ENCODE assay signal across 8 mouse cellular contexts in genomic region chr1:191097802-191098747, GRCm38 (mm10). TPM values are rescaled to one million over a fixed set of nuclear protein-coding genes. Genes with fewer than 3 reads are reported as not detected.
DNase-seq lines count a peak whose midpoint lies in the region; ATAC-seq and TF ChIP-seq lines count a peak whose summit lies in the region.

Batf3 (plus strand) TSS chr1:191097847.

- H3K27me3 ChIP-seq in intestine, embryonic 14.5 days (replicated peaks; ENCODE audit: control insufficient read depth, insufficient read depth, low read length): 0 out of 2 replicates have a peak, but pooled peaks cover 3% of the 10 kb centered on the region
- peaks cover 39% of the 10 kb centered on the region for H3K27me3 ChIP-seq in liver, embryonic 16.5 days (ENCODE audit: control insufficient read depth, insufficient read depth, low read depth, low read length)
- peaks cover 9% of the 10 kb centered on the region for H3K27me3 ChIP-seq in neural tube, embryonic 11.5 days (ENCODE audit: control insufficient read depth, insufficient read depth, low read length)

- intact Hi-C loops in gastrocnemius, adult 2 months (cut with DNase I): loop anchor here (10.0 kb wide), 1 partner anchor 177 kb away; no protein-coding TSS in a partner anchor

- H3K4me1 ChIP-seq in bone marrow, adult 2 months (ENCODE audit: control insufficient read depth, insufficient read depth, low read length): no peaks in the 10 kb centered on the region
- H3K4me1 ChIP-seq in intestine, embryonic 14.5 days (replicated peaks; ENCODE audit: control insufficient read depth, insufficient read depth, low read length): peaks cover 9% of the 10 kb centered on the region
- no peaks in the 10 kb centered on the region; the same call in 1 of the 2 replicates for H3K4me1 ChIP-seq in liver, embryonic 16.5 days (ENCODE audit: control insufficient read depth, low read depth, low read length)
- H3K4me1 ChIP-seq in neural tube, embryonic 11.5 days (ENCODE audit: control insufficient read depth, insufficient read depth, low read length): no peaks in the 10 kb centered on the region

- TF ChIP-seq CTCF in bone marrow, adult 2 months (IDR thresholded peaks at IDR 0.05; ENCODE audit: control insufficient read depth, insufficient read depth, low read length): peak; percentile 27; the same call in 1 of the 2 replicates
- TF ChIP-seq CTCF in gastrocnemius, adult 2 months (IDR thresholded peaks at IDR 0.05): peak; percentile 55

- ATAC-seq in intestine, embryonic 14.5 days (replicated peaks; ENCODE audit: low FRiP score, low TSS enrichment, low read depth): peak; percentile 80
- peak; percentile 63 for ATAC-seq in liver, embryonic 16.5 days (ENCODE audit: low read depth)
- peak; percentile 86 for ATAC-seq in neural tube, embryonic 11.5 days (ENCODE audit: insufficient read depth, low FRiP score, low TSS enrichment)

- H3K27ac ChIP-seq in bone marrow, adult 2 months (ENCODE audit: control insufficient read depth, insufficient read depth, low read depth, low read length, poor library complexity): no peak within 1 kb of the TSS
- H3K27ac ChIP-seq in gastrocnemius, adult 2 months: peak within 1 kb of the TSS; percentile 56
- no peak within 1 kb of the TSS for H3K27ac ChIP-seq in intestine, embryonic 14.5 days (ENCODE audit: low read depth)
- H3K27ac ChIP-seq in liver, embryonic 16.5 days (ENCODE audit: low read length): no peak within 1 kb of the TSS
- H3K27ac ChIP-seq in neural tube, embryonic 11.5 days (ENCODE audit: low read depth, low read length): no peak within 1 kb of the TSS

- DNase-seq in cerebellum, postnatal 14 days: peak; percentile 40 to 57
- DNase-seq in cerebellum, adult 8-10 months: no peak
- DNase-seq in gastrocnemius, adult 2 months: peak; percentile 68
- DNase-seq in intestine, embryonic 14.5 days (ENCODE audit: low spot score): peak; percentile 75
- peak; percentile 69 for DNase-seq in neural tube, embryonic 11.5 days (ENCODE audit: low spot score)
- DNase-seq in layer of hippocampus, adult 9-10 months (ENCODE audit: low spot score): no peak

- no peaks in the 10 kb centered on the region for H3K36me3 ChIP-seq in intestine, embryonic 14.5 days (ENCODE audit: control insufficient read depth, insufficient read depth, low read length)
- no peaks in the 10 kb centered on the region for H3K36me3 ChIP-seq in liver, embryonic 16.5 days (ENCODE audit: control insufficient read depth, insufficient read depth)
- no peaks in the 10 kb centered on the region for H3K36me3 ChIP-seq in neural tube, embryonic 11.5 days (ENCODE audit: control insufficient read depth, insufficient read depth, low read length)

- H3K9me3 ChIP-seq in intestine, embryonic 14.5 days (ENCODE audit: control insufficient read depth, low read length): no peaks in the 10 kb centered on the region; the same call in 1 of the 2 replicates
- 0 out of 2 replicates have a peak, but pooled peaks cover 2% of the 10 kb centered on the region for H3K9me3 ChIP-seq in liver, embryonic 16.5 days (replicated peaks; ENCODE audit: control insufficient read depth, low read length)
- H3K9me3 ChIP-seq in neural tube, embryonic 11.5 days (ENCODE audit: control insufficient read depth, low read length): no peaks in the 10 kb centered on the region

- TF ChIP-seq POLR2A in bone marrow, adult 2 months (IDR thresholded peaks at IDR 0.05; ENCODE audit: borderline replicate concordance, control insufficient read depth, low read depth, low read length): no peak

- peak within 1 kb of the TSS; percentile 99 for H3K4me2 ChIP-seq in intestine, embryonic 14.5 days (ENCODE audit: low read length)
- H3K4me2 ChIP-seq in liver, embryonic 16.5 days (ENCODE audit: low read depth, low read length): peak within 1 kb of the TSS; percentile 76
- peak within 1 kb of the TSS; percentile 98 for H3K4me2 ChIP-seq in neural tube, embryonic 11.5 days (ENCODE audit: low read depth)

- peak within 1 kb of the TSS; percentile 51 for H3K9ac ChIP-seq in intestine, embryonic 14.5 days (ENCODE audit: low read length)
- H3K9ac ChIP-seq in liver, embryonic 16.5 days (ENCODE audit: low read depth, low read length): peak within 1 kb of the TSS; percentile 31; the same call in 1 of the 2 replicates
- H3K9ac ChIP-seq in neural tube, embryonic 11.5 days (ENCODE audit: low read length): peak within 1 kb of the TSS; percentile 54

- peak within 1 kb of the TSS; percentile 36 for H3K4me3 ChIP-seq in bone marrow, adult 2 months (replicated peaks; ENCODE audit: control insufficient read depth, low read depth, low read length)
- peak within 1 kb of the TSS; percentile 80 for H3K4me3 ChIP-seq in gastrocnemius, adult 2 months
- peak within 1 kb of the TSS; percentile 60 for H3K4me3 ChIP-seq in intestine, embryonic 14.5 days (ENCODE audit: low read depth, low read length)
- peak within 1 kb of the TSS; percentile 58 for H3K4me3 ChIP-seq in liver, embryonic 16.5 days (ENCODE audit: low read depth, low read length)
- peak within 1 kb of the TSS; percentile 54 for H3K4me3 ChIP-seq in neural tube, embryonic 11.5 days (ENCODE audit: low read depth, low read length)

- 1% methylated on average over 88 of the region's 95 CpGs for WGBS in bone marrow, adult 2 months
- WGBS in intestine, embryonic 14.5 days: under 1% methylated on average over 83 of the region's 95 CpGs
- WGBS in liver, embryonic 16.5 days (ENCODE audit: insufficient replicate concordance): 1% methylated on average over 72 of the region's 95 CpGs
- under 1% methylated on average over 86 of the region's 95 CpGs for WGBS in neural tube, embryonic 11.5 days

RNA-seq across cellular contexts. Expression of gene Batf3, which starts in this region (rescaled TPM):
- 2.9 and 3.8 TPM in 2 replicates for polyA plus RNA-seq in bone marrow, adult 2 months (2011; ENCODE audit: insufficient read depth, insufficient read length, low replicate concordance, missing spikeins)
- under 1 TPM in 1 of 2 experiments, not detected in 1; 0.38 TPM for total RNA-seq in gastrocnemius, adult 2 months (2021)
- polyA plus RNA-seq in intestine, embryonic 14.5 days (2014; fragmentation: Nextera tagmentation; extraction: Ambion mirVana): 10.7 and 12.5 TPM in 2 replicates
- polyA plus RNA-seq in liver, embryonic 16.5 days (2015; fragmentation: Nextera tagmentation; extraction: Ambion mirVana): 1.5 and 2.4 TPM in 2 replicates
- polyA plus RNA-seq in neural tube, embryonic 11.5 days (2014; fragmentation: Nextera tagmentation; extraction: Ambion mirVana): 4.7 and 4.8 TPM in 2 replicates

Comparison
In these comparisons a context has a peak if more than half of its experiments do, and no peak if none do; other contexts are left out.
1. DNase-seq: peak in cerebellum, postnatal 14 days (2 of 2), intestine, embryonic 14.5 days (single experiment) and neural tube, embryonic 11.5 days (single experiment); none in cerebellum, adult 8-10 months (single experiment) and layer of hippocampus, adult 9-10 months (single experiment).
2. Peak in DNase-seq, H3K4me3 ChIP-seq and H3K27ac ChIP-seq in gastrocnemius, adult 2 months; RNA of the gene not detected or under 1 TPM.
3. Peak in every context shown above with its lines, with median percentiles within 50 percentile points of each other: H3K4me3 ChIP-seq, ATAC-seq, H3K4me2 ChIP-seq and H3K9ac ChIP-seq.